Mouse (Mus musculus) gastrocnemius, adult 8-10 months (tissue): ENCODE measurements at regions not wholly inside any gene's neighbourhood (a gene's known extent, or its start where the extent isn't known, plus 50 kb on each side); places are given as distances from the start of the nearest gene placed in this dataset.

Experiments
- DNase-seq, 2 experiments: peaks; one replicate each; pipeline ENCODE4 v3.0.0; 2022; ENCODE audit warnings: low spot score in 2 of 2

DNA sequence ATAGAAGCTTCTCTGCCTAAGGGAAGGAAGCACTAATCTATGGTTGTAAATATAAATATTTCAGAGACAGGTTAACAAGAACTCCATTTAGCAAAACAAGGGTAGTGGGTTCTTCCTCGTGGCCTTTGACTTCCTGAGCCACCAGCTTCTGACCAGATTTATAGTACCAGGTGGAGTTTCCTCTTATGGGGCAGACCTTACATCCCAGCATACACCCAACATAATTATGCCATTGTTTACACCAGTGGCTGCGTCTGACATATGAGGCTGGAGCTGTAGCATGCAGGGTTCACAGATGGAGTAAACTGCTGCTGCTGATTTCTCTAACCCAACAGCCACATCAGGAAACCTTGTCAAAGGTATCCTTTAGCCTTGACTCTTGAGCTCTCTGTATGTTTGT lies 75.5 kb downstream of the Trib2 start:
- no peak for DNase-seq

DNA sequence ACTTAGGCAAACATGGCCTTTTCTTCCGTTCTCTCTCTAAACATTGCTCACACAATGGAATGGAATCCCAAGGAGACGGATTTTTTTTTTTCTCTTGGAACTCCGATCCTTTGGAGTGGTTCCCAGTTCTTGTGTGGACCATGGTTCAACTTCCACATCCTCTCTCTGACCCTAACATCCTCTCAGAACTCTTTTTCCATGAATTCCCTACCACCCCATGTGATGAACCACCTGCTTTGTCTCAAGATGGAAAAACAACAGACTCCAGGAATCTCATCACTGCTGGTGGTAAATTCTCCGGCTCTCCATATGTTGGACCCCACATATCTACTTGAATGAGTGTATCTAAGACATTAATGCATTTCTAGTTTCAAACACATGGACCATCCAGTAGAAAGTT lies 77.7 kb downstream of the Trib2 start:
- no peak for DNase-seq

DNA sequence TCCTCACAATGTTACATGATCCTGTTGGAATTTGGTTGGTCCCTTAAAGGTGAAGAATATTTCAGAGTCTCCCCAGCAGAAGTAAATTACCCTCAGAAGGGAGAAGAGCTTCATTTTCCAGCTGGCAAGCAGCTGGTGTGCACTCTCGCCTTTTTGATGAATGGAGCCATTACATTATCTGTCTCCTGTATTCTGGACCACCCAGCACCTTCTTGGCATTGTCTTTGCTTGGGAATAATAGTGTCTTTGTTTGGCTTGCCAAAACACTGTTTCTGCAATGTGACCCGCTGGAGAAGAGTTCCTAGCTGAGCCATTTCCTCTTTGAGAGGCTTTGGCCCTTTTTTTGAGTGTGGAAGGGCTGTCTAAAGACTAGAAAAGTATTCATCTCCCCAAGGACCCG lies 85.5 kb downstream of the Trib2 start:
- DNase-seq = peak in 1 of 2 experiments; percentile 9

GRCm38 (mm10) chr12:15729696-15730095 lies 87.0 kb downstream of the Trib2 start:
- DNase-seq = no peak

GRCm38 (mm10) chr12:15723529-15723928 lies 93.2 kb downstream of the Trib2 start:
- no peak for DNase-seq

- no peak for DNase-seq
These were observed 94.6 kb downstream of the Trib2 start for GRCm38 (mm10) chr12:15722161-15722560.

- DNase-seq = no peak
These were observed 96.6 kb downstream of the Trib2 start for GRCm38 (mm10) chr12:15720171-15720570.

DNA sequence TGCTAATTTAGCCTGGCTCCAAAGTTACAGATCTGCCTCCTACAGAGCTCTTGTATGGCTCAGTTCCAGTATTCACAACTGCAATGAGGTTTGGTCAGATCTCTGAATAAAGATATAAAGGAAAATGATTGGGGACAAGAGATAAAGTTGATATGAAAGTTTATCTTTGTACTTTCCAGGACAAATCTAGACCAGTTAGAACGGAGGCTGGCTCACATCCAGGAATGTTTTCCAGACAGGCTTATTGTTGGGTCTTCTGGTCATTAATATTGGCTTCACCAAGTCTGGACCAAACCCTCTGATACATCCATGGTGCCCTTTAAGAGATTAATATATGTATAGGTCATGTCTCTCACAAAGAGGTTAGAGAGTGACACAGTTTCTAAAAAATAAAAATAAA lies 97.9 kb downstream of the Trib2 start:
- no peak for DNase-seq

GRCm38 (mm10) chr12:15717989-15718388 lies 98.7 kb downstream of the Trib2 start:
- DNase-seq = no peak

DNA sequence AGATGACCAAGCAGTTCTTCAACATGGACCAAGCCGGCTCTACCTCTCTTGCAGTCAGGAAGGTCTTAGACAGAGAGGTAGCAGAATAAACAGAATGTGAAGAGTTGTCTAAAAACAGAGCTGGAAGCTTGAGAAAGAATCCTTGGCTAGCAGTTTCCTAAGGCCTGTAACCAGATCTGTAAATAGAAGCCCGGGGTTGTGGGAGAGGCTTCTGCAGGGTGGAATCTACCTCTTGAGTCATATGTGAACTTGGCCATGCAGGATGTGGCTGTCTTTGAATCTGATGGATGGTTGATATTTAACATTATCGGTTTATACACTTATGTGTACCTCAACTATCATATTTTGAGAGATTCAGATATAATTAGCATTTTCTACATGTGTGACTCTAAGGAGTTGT lies 99.4 kb downstream of the Trib2 start:
- DNase-seq = no peak

DNA sequence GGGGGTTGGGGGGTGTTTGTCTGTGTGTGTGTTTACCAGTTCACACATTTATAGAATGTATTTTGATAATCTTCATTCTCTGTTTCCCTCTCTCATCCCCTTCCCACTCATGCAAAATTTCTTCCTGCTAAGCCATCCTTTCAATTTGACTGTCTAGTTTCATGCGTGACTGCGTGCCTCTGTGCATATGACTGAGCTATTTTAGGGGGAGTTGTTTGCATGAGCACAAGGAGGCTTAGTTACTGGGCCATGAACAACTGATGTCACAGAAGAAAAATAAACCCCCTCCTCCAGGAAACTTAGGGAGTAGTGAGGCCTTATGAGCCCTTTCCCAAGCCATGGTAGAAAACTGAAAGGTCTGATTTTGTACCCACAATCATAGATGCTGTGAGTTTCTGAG lies 103.1 kb downstream of the Trib2 start:
- DNase-seq = no peak

DNA sequence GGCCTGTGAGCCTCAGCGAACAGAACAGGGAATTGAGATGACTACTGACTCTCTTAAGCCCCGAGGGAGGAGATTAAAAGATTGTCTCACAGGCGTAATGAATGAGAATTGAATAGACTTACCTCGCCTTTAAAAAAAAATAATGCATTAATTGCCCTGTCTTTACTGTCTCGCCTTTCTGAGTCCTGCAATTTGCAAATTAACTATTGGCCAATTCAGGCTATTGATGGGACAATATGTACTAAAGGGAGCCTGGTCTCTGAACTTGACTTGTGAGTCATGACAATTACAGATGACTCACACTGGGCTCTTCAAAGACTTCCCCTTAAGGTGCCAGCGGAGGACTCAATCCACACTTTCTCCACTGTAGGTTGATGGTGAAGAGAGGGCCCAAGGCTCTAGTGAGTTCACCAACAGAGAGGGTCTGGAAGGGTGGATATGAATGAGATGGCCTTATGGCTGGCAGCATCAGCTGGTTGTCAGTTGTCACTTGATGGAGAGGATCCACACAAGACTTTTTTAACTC lies 109.1 kb downstream of the Trib2 start:
- no peak for DNase-seq

- peak; percentile 44 to 67 for DNase-seq
These were observed 112.3 kb downstream of the Trib2 start for GRCm38 (mm10) chr12:15704412-15704811.

GRCm38 (mm10) chr12:15702137-15702536 lies 114.6 kb downstream of the Trib2 start:
- DNase-seq = no peak

- peak; percentile 8 to 18 for DNase-seq
These were observed 117.9 kb downstream of the Trib2 start for GRCm38 (mm10) chr12:15698829-15699228.

DNA sequence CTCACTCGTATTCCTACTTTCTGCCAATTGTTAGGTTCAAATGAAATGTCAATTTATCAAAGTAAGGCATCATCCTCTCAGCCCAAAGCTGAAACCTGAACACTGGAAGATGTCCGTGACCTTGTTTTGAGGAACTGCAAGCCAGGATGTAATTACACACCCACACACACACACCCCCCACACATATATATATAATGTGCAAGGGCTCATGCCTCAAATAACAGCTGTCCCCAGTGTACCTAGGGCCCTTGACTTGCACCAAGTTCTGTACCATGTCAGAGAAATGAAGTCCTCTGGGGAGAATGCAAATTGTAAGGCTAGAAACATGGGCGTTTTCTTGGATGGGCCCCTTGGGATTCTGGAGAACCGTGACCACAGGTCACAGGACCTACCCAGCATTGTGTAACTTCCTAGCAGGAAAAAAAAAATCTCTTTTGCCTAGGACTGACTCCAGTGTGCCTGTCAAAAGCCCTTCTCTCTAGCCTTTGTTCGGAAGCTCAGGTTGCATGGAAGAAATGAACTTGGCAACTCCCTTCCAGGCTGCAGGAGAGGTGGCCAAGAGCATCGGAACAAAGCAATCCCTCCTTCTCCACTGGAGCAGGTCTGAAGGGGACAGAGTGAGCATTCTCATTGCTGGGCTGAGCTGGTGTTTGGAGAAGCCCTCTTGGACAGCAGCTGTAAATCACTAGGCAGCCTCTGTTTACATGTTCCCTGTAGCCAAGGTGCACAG lies 118.5 kb downstream of the Trib2 start:
- peak; percentile 6 to 8 for DNase-seq

DNA sequence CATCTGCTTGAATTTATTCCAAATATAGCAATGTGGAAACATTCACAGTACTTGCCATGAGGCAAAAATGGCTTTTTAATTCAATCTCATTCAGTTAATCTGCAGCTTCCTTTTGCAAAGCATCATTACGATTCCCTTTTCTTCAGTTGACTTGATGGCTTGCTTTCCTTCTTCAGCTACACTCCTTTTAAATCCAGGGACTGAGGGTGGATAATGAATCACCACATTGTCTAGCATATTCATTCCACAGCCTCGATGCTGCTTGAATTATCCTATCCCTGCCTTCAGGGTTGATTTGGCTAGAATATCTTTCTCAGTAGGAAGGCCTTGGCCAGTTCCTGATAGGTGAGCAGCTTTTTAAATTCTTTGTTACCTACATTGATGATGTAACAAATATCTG lies 128.4 kb downstream of the Trib2 start:
- DNase-seq = no peak

DNA sequence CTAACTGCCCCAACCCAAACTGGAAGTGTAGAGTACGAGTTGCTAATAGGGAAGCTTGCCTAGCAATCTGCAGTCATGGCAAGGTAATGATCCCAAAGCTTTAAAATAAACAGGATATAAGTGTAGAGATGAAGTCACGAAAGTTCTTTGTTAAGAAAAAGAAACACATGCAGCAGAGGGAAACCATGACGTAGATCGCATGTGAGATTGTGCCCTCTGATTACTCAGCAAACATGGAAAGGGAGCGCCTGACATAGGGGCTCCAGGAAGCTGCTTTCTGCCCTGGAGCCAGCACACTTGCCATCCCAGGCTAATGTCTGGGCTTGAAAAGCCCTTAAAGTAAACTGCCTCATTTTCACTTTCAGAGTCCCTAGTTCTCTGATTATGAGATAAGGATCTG lies 132.4 kb downstream of the Trib2 start:
- no peak for DNase-seq

- DNase-seq = no peak
These were observed 134.9 kb downstream of the Trib2 start for GRCm38 (mm10) chr12:15681678-15682355.

GRCm38 (mm10) chr12:15676127-15676526 lies 140.6 kb downstream of the Trib2 start:
- DNase-seq = no peak

DNA sequence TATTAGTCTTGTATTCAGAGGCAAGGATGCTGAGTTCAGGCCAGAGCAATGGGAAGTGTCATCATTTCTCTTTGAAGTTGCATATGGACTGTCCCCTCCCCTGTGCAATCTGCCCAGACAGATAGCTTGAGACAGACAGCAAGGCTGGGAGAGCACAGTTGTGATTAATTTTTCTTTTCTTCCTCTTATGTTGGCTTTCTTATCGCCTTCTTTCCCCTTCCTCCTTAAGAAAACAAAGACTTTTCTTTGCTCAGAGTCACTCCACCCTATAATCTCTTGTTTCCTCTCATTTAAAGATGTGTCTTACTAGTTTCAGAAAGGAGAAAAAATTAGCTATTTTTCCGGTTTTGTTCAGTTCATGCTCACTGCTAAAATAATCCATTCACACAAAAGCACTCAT lies 157.0 kb downstream of the Trib2 start:
- no peak for DNase-seq

GRCm38 (mm10) chr12:15659332-15659731 lies 157.4 kb downstream of the Trib2 start:
- DNase-seq = no peak

- DNase-seq = no peak
These were observed 158.9 kb downstream of the Trib2 start for GRCm38 (mm10) chr12:15657748-15658251.
